Mouse (Mus musculus) yolk sac, embryonic 10.5 days (tissue): ENCODE results near the gene Prpf6.

Source experiments
- DNase-seq: peaks from one replicate; pipeline ENCODE4 v3.0.0-alpha.2; 2017; ENCODE audit warnings: low spot score

Gene Prpf6

GRCm38 (mm10) chr2:181597378-181598061 lies 5.9 kb downstream of the Prpf6 start:
- DNase-seq, result no peak

DNA sequence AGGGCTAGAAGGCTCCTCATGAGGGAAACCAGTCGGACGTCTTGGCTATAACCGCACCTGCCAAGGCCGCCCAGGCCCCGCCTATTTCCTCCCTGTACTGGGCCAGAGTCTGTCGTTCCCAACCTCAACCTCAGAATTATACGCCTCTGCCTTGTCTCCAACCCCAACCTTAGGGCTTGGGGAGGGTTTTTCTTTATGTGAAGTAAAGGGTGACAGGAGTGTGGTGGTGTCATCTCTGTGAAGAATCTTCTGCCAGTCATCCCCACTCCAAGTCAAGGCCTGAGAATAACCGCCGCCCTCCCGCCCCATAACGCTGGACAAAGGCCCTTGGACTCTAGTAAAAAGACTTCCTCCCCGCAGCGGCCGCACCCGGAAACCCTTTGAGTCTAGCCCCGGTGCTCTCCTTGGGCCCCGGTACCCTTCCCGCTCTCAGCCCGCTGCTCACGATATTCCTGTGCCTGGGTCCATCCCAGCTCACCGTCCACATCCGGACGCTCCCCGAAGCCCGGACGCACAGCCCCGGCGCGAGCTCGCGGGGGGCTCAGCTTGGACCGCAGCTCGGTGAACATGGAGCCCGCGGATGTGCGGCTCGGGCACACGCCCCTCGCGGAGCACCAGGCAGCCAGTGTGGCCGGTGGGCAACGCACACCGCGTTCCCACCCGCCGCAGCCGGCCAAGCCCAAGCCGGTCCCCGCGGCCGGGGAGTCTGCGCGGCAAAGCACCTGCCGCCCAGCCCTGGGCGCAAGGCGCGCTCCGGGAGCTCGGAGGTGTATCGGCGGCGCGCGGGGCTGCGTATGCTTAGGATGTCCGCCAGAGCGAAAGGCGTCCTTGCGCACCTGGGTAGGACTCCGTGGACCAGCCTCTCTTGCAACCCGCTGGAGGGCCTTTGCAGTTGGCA lies 7.0 kb downstream of the Prpf6 start, which contains the start of gene Samd10:
TSS of gene Samd10 (minus strand) at position 759 of the 898 bp plus-strand sequence.
- peak; percentile 63 for DNase-seq

GRCm38 (mm10) chr2:181600226-181600758 lies 8.6 kb downstream of the Prpf6 start:
- no peak for DNase-seq

GRCm38 (mm10) chr2:181600828-181601750 lies 9.4 kb downstream of the Prpf6 start:
- peak; percentile 94 for DNase-seq

- no peak for DNase-seq
These were observed 10.1 kb downstream of the Prpf6 start for GRCm38 (mm10) chr2:181601751-181602145.

DNA sequence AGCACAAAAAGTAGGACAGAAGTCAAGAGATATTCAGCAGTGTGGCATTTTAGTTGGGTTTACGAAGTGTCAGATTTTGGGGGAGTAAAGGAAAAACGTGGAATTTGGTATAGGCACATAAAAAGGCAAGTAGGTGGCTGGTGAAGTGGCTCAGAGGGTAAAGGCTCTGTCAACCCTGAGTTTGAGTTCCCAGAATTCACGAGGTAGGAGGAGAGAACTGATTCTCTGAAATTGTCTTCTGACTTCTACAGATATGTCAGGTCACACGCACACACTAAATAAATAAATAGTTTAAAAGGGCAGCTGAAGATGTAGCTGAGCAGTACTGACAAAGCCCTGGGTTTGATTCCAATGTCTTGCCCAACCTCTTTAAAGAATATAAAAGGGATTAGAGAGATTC lies 10.7 kb downstream of the Prpf6 start:
- DNase-seq, result no peak

- no peak for DNase-seq
These were observed 27.3 kb downstream of the Prpf6 start for GRCm38 (mm10) chr2:181618761-181619495.

- no peak for DNase-seq
These were observed 31.7 kb downstream of the Prpf6 start for GRCm38 (mm10) chr2:181623401-181623800.

DNA sequence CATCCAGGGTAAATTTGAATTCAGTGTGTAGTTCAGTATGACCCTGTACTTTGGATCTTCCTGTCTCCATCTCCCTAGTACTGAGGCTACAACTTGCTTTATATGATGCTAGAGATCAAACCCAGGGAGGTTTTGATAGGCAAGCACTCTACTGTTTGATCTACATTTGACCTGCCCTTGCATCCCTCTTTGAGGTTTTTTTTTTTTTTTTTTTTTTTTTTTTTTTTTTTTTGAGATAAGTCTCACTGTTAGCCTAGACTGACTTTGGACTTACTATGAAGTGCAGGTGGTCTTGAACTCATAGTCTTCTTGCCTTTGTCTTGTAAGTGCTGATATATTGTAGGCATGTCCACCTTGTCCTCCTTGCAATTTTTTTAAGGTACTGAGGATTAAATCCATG lies 36.8 kb downstream of the Prpf6 start:
- no peak for DNase-seq

- no peak for DNase-seq
These were observed 41.0 kb downstream of the Prpf6 start for GRCm38 (mm10) chr2:181632624-181633023.

GRCm38 (mm10) chr2:181635865-181636264 lies 44.2 kb downstream of the Prpf6 start:
- no peak for DNase-seq

- peak; percentile 16 for DNase-seq
These were observed 52.7 kb downstream of the Prpf6 start for GRCm38 (mm10) chr2:181644361-181644760.

GRCm38 (mm10) chr2:181645666-181646065 lies 54.0 kb downstream of the Prpf6 start:
- no peak for DNase-seq

- DNase-seq, result peak; percentile 35
These were observed 55.2 kb downstream of the Prpf6 start for GRCm38 (mm10) chr2:181646626-181647472.

- DNase-seq, result no peak
These were observed 57.3 kb downstream of the Prpf6 start for GRCm38 (mm10) chr2:181648926-181649325.

DNA sequence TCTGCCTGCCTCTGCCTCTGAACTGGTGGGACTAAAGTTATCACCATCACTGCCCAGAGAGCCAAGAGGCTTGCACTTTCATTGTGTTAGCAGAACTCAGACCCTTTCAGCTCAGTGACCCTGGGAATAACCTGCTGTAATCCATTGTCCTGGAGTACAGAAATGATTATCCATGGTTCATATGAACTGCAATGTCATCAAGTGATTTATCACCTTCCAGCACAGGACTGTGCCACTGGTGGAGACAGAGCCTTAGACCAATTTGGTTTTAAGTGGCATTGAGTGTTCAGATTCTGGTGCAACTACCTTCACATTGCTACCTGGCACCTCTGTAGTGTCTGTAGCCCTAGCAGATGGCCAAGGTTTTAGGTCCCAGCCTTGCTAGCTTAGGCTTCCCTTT lies 61.4 kb downstream of the Prpf6 start:
- no peak for DNase-seq

GRCm38 (mm10) chr2:181653523-181653922 lies 61.9 kb downstream of the Prpf6 start:
- DNase-seq, result no peak

DNA sequence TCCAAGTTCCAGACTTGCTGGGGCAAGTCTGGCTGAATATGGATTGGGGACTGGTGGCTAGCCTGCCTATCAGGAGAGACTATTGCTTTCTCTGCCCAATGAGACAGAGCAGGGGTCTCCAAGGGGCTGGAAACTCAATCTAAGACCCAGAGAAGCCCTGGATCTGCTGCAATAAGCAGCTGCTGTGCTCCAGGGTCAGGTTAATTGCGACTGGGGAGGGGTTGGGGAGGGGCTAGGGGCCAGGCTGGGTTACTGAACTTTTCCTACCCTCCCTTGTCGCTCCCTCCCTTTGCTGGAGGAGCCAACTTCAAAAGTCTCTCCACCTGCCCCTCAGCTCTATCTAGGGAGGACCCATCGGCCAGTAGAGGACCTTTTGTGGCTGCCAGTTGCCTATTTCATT lies 65.1 kb downstream of the Prpf6 start, which contains the start of gene Gm29797:
TSS of gene Gm29797 (plus strand) at position 301 of the 400 bp plus-strand sequence.
- DNase-seq, result no peak

- no peak for DNase-seq
These were observed 65.8 kb downstream of the Prpf6 start for GRCm38 (mm10) chr2:181657441-181657840.

GRCm38 (mm10) chr2:181658528-181658927 lies 66.9 kb downstream of the Prpf6 start:
- no peak for DNase-seq
